Mouse (Mus musculus): Measurements from ENCODE around the gene Tmem270. TPM values are rescaled to one million over a fixed set of nuclear protein-coding genes. Genes with fewer than 3 reads are reported as not detected.
A peak's percentile ranks its signal among the peaks of the same experiment; 100 is the strongest.

Tmem270 gene
- total RNA-seq, 2 experiments from 2014 or later: not detected

DNA sequence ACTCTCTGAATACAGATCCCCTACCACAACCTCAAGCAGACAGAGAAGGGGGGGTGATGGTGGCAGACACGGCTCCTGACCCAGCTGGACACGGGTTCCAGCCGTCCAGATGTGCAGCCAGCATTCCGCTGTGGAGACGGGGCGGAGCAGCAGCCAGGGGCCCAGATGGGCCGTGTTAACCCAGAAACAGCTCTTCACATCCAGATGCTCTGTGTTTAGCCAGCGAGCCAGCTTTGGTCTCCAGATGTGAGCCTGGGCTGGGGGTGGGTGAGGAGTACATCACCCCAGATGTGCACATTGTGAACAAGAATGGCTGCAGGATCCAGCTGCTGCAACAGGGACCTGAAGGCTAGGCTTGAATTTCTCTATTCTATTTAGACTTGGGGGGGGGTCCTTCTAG is 11.2 kb downstream of the Tmem270 start:
- no peak for DNase-seq (ENCODE audit: extremely low spot score in 1 of 2, low spot score in 2 of 2)
- intact Hi-C loops (cut with DNase I): no loop called here

- intact Hi-C loops (cut with DNase I): loop anchor here (5.0 kb wide), 1 partner anchor 140 kb away; no protein-coding TSS in a partner anchor
- DNase-seq (ENCODE audit: extremely low spot score in 1 of 2, low spot score in 2 of 2): no peak
Measured at GRCm38 (mm10) chr5:134892717-134893116, 13.8 kb downstream of the Tmem270 start.

DNA sequence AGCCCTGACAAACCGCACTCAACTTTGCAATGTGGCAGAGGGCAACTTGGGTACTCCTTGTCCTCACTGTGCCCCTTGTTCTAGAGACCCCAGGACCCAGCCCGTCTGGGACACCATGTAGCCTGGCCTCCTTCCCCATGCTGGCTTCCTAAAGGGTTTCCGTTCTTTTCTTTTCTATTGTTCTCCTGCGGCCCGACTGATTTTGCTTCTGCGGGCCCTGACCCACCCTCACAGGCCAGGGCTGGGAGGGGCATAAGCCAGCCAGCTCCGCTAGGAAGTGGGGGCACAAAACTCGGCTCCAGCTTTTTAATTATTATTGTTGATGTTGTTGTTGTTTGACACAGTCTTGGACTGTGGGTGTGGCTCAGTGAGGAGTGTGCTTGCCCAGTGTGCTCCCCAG is 15.0 kb downstream of the Tmem270 start:
- peak in 1 of 2 experiments; percentile 52 for DNase-seq (ENCODE audit: extremely low spot score in 1 of 2, low spot score in 2 of 2)
- intact Hi-C loops (cut with DNase I): loop anchor here (5.0 kb wide), 1 partner anchor 139 kb away; no protein-coding TSS in a partner anchor

DNA sequence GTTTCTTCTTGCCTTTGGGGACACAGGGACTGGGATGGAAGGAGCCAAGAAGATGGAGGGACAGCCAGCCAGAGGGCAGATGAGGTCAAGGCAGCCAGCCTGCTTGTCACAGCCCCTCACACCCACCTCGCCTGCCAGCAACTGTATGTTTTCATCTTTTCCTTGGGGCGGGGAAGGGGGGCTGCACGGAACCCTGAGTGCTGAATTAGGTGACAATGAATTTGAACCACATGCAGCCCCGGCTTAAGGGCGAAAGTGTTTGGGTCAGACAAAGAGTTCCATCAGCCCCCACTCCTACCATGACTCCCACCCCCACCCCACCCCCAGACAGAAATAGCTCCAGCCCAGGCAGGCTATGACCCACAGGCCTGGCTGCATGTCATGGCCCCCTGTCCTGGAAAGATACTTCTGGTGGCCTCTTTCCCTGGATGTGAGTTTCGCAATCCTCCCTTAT is 15.9 kb downstream of the Tmem270 start:
- intact Hi-C loops (cut with DNase I): loop anchor here (5.0 kb wide), 1 partner anchor 138 kb away; no protein-coding TSS in a partner anchor

DNA sequence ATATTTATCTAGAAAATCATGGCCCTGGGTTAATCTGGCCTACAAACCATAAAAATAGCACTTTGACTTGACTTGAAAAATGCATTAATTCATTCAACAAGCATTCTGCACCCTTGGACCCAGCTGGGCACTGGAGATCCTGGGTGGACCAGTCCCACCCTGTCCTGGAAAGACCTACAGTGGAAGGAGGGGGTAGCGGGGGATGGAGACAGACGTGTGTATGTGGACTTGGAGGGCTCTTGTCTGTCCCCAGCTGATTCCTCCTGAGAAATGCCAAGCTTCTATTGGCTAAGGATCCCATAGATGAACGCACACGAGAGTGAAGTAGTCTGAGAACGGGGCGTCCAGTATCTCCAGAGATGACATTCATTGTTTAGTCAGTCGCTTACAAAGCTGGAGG is 18.0 kb downstream of the Tmem270 start:
- no peak for DNase-seq (ENCODE audit: extremely low spot score in 1 of 2, low spot score in 2 of 2)
- intact Hi-C loops (cut with DNase I): no loop called here

More for the DNA sequence above, 15.9 kb downstream of the Tmem270 start:
- DNase-seq (ENCODE audit: extremely low spot score in 1 of 2, low spot score in 2 of 2): no peak

GRCm38 (mm10) chr5:134887447-134888335 is 18.8 kb downstream of the Tmem270 start:
- peak in 1 of 2 experiments; percentile 87 for DNase-seq (ENCODE audit: extremely low spot score in 1 of 2, low spot score in 2 of 2)
- intact Hi-C loops (cut with DNase I): no loop called here

- peak in 1 of 2 experiments; percentile 69 for DNase-seq (ENCODE audit: extremely low spot score in 1 of 2, low spot score in 2 of 2)
- intact Hi-C loops (cut with DNase I): no loop called here
Measured at GRCm38 (mm10) chr5:134883077-134883476, 23.5 kb downstream of the Tmem270 start.

- no peak for DNase-seq (ENCODE audit: extremely low spot score in 1 of 2, low spot score in 2 of 2)
- intact Hi-C loops (cut with DNase I): no loop called here
Measured at GRCm38 (mm10) chr5:134876801-134877200, 29.7 kb downstream of the Tmem270 start.

DNA sequence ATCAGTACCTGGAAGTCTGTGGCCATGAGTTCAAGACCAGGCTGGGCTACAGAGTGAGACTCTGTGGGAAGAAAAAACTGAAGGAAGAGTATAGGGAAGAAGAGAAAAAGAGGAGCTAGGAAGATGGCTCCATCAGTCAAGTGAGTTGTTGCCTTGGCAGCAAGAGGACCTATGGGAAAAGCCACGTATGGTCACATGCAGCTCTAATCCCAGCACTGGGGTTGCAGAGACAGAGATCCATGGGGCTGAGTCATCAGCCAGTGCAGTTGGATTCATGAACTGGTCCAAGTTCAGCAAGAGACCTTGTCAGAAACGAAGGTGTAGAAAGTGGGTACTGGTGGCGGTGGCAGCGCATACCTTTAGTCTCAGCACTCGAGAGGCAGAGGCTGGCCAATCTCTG is 31.3 kb downstream of the Tmem270 start:
- no peak for DNase-seq (ENCODE audit: extremely low spot score in 1 of 2, low spot score in 2 of 2)

GRCm38 (mm10) chr5:134873956-134874879 is 32.3 kb downstream of the Tmem270 start:
- intact Hi-C loops (cut with DNase I): no loop called here
- peak; percentile 27 to 75 for DNase-seq (ENCODE audit: extremely low spot score in 1 of 2, low spot score in 2 of 2)

More for the DNA sequence above, 31.3 kb downstream of the Tmem270 start:
- intact Hi-C loops (cut with DNase I): no loop called here

- intact Hi-C loops (cut with DNase I): no loop called here
Measured at GRCm38 (mm10) chr5:134873034-134873433, 33.5 kb downstream of the Tmem270 start.

DNA sequence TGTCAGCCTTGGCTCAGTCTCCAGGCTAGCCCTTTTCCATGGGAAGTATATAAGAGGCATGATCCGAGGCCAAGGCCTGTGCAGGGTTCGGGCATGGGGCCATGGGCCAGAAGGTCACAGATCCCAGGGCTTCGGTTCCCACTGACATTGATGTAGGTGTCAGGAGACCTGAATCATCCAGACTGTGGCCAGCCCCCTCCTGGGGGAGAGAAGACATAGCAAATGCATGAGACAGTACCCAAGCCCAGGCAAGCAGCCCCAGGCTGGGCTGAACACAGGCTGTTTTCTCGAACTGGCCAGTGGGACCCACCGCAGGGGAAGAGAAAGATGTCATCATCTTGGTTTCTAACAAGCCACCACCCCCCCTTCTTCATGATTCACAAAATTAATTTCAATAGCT is 33.9 kb downstream of the Tmem270 start:
- no peak for DNase-seq (ENCODE audit: extremely low spot score in 1 of 2, low spot score in 2 of 2)
- intact Hi-C loops (cut with DNase I): no loop called here

More at GRCm38 (mm10) chr5:134873034-134873433, 33.5 kb downstream of the Tmem270 start:
- DNase-seq (ENCODE audit: extremely low spot score in 1 of 2, low spot score in 2 of 2): no peak

- DNase-seq (ENCODE audit: extremely low spot score in 1 of 2, low spot score in 2 of 2): no peak
- intact Hi-C loops (cut with DNase I): no loop called here
Measured at GRCm38 (mm10) chr5:134868506-134868905, 38.0 kb downstream of the Tmem270 start.

DNA sequence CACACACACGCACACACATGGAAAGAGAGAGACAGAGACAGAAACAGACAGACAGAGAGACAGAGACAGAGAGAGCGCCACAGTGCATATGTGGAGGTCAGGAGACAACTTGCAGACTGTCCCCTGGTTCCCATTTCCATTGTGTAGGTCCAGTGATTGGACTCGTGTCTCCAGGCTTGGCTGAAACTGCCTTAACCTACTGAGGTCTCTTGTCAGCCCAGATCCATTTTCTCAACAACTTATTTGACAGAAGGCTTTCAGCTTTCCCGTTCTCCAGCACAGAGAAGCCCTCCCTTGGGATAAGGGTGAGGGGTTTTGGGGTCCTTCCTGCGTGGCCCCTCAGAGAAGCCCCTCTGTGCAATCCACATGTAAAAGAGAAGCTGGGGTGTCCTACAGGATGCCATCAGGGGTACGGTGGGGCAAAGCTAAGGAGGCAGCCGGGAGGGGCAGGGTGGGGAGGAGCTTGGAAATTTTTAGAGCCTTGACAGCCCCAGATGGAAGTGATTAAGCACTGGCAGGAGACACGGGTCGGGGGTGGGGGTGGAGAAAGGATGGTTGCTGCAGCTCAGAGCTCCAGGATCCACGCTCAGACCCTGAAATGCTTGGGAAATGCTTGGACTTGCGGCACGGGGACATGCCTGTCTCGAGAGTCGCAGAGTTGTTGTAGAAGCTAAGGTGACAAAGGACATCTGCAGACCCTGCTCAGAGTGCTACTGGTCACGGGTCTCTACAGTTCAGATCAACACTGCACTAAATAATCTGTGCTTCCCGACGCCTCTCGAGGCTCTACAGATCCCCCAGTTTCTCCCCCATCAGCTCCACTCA is 39.0 kb downstream of the Tmem270 start:
- DNase-seq (ENCODE audit: extremely low spot score in 1 of 2, low spot score in 2 of 2): no peak
- intact Hi-C loops (cut with DNase I): no loop called here

GRCm38 (mm10) chr5:134865158-134865557 is 41.4 kb downstream of the Tmem270 start:
- intact Hi-C loops (cut with DNase I): no loop called here
- DNase-seq (ENCODE audit: extremely low spot score in 1 of 2, low spot score in 2 of 2): peak in 1 of 2 experiments; percentile 84

- no peak for DNase-seq (ENCODE audit: extremely low spot score in 1 of 2, low spot score in 2 of 2)
Measured at GRCm38 (mm10) chr5:134861902-134862497, 44.5 kb downstream of the Tmem270 start.

GRCm38 (mm10) chr5:134859193-134859592 is 47.3 kb downstream of the Tmem270 start:
- intact Hi-C loops (cut with DNase I): no loop called here
- DNase-seq (ENCODE audit: extremely low spot score in 1 of 2, low spot score in 2 of 2): no peak

More at GRCm38 (mm10) chr5:134861902-134862497, 44.5 kb downstream of the Tmem270 start:
- intact Hi-C loops (cut with DNase I): no loop called here

GRCm38 (mm10) chr5:134858378-134858777 is 48.2 kb downstream of the Tmem270 start:
- intact Hi-C loops (cut with DNase I): no loop called here

More at GRCm38 (mm10) chr5:134858378-134858777, 48.2 kb downstream of the Tmem270 start:
- no peak for DNase-seq (ENCODE audit: extremely low spot score in 1 of 2, low spot score in 2 of 2)
